Mouse (Mus musculus): Measurements from ENCODE around the gene Muc16. TPM values are rescaled to one million over a fixed set of nuclear protein-coding genes. Genes with fewer than 3 reads are reported as not detected.

Muc16 gene
- total RNA-seq (2022), result not detected

- no peak for DNase-seq (ENCODE audit: low spot score in 2 of 2)
These were observed at the start of gene Muc16 for GRCm38 (mm10) chr9:18674480-18675154. Gene Muc16 (minus strand): TSS chr9:18674530.

- no peak for DNase-seq (ENCODE audit: low spot score in 2 of 2)
These were observed 48.4 kb upstream of the Muc16 start for GRCm38 (mm10) chr9:18722712-18723099.

- no peak for DNase-seq (ENCODE audit: low spot score in 2 of 2)
These were observed 47.8 kb upstream of the Muc16 start for GRCm38 (mm10) chr9:18721931-18722711.

GRCm38 (mm10) chr9:18721011-18721410 is 46.7 kb upstream of the Muc16 start:
- no peak for DNase-seq (ENCODE audit: low spot score in 2 of 2)

GRCm38 (mm10) chr9:18705628-18706027 is 31.3 kb upstream of the Muc16 start:
- no peak for DNase-seq (ENCODE audit: low spot score in 2 of 2)

GRCm38 (mm10) chr9:18598366-18598765 is 76.0 kb downstream of the Muc16 start:
- no peak for DNase-seq (ENCODE audit: low spot score in 2 of 2)

GRCm38 (mm10) chr9:18508098-18508497 is 166.2 kb downstream of the Muc16 start:
- peak in 1 of 2 experiments; percentile 4 for DNase-seq (ENCODE audit: low spot score in 2 of 2)

- DNase-seq (ENCODE audit: low spot score in 2 of 2), result no peak
These were observed 196.2 kb downstream of the Muc16 start, which contains the start of the genes Zfp558 and Mbd3l1 for GRCm38 (mm10) chr9:18478168-18478567. Gene Zfp558 (minus strand): TSS chr9:18478268. Gene Mbd3l1 (plus strand): TSS chr9:18478359.

GRCm38 (mm10) chr9:18473324-18474128 is 200.8 kb downstream of the Muc16 start:
- DNase-seq (ENCODE audit: low spot score in 2 of 2), result peak; percentile 39 to 53

- DNase-seq (ENCODE audit: low spot score in 2 of 2), result no peak
These were observed 206.3 kb downstream of the Muc16 start for GRCm38 (mm10) chr9:18468005-18468404.

- DNase-seq (ENCODE audit: low spot score in 2 of 2), result no peak
These were observed 207.0 kb downstream of the Muc16 start for GRCm38 (mm10) chr9:18467350-18467749.

GRCm38 (mm10) chr9:18456520-18456919 is 217.8 kb downstream of the Muc16 start:
- DNase-seq (ENCODE audit: low spot score in 2 of 2), result no peak

Small RNA genes lying within 50 kb of the gene (microRNA-seq; reads per million reads assigned to microRNA genes)
- gene Gm22854, result 0 reads per million in 2 experiments

Other genes with a start within 250 kb of the Muc16 start
- not detected for gene Mbd3l2, start 243.9 kb downstream of the Muc16 start, total RNA-seq (2022)
- gene Zfp558, start 196.3 kb downstream of the Muc16 start, total RNA-seq (2022), result 1 to 10 TPM; 2.4 to 4.3 (median 3.5) TPM
- gene Mbd3l1, start 196.2 kb downstream of the Muc16 start, total RNA-seq (2022), result not detected
- gene Olfr24, start 89.5 kb upstream of the Muc16 start, total RNA-seq (2022), result not detected
- not detected for gene Olfr828, start 145.0 kb upstream of the Muc16 start, total RNA-seq (2022)
- not detected for gene Olfr829, start 180.4 kb upstream of the Muc16 start, total RNA-seq (2022)
- not detected for gene Olfr830, start 200.2 kb upstream of the Muc16 start, total RNA-seq (2022)